Mouse (Mus musculus) heart, adult 2 months (tissue): Measurements from ENCODE around the gene Gpr19.

ENCODE experiments used
- CTCF ChIP-seq: fragments of 200-600 bp; IDR thresholded peaks from 2 replicates; pipeline ENCODE4 v1.8.1; 2022; ENCODE audit warnings: antibody characterized with exemption, mild to moderate bottlenecking, moderate library complexity
- EP300 ChIP-seq: fragments of 200-500 bp; IDR thresholded peaks from 2 replicates; pipeline ENCODE4 v1.6.1; 2011; ENCODE audit warnings: low read depth, low read length, control low read depth; ENCODE audit not compliant: insufficient read depth

GRCm38 (mm10) chr6:134914523-134914922 is 16.1 kb upstream of the Gpr19 start:
- TF ChIP-seq EP300 (no peak), CTCF (no peak)
